Mouse (Mus musculus): Measurements from ENCODE around the gene Gucy2g. TPM values are rescaled to one million over a fixed set of nuclear protein-coding genes. Genes with fewer than 3 reads are reported as not detected.

Gucy2g gene
- polyA plus RNA-seq, 1 experiment from 2014 or later, result 0.17 TPM

- no peak overlapping the region for H3K4me2 ChIP-seq (replicated peaks; ENCODE audit: low read depth)
- H3K4me1 ChIP-seq (replicated peaks; ENCODE audit: control insufficient read depth, insufficient read depth, low read length), result no peaks in the 10 kb centered on the region
- TF ChIP-seq CTCF (IDR thresholded peaks at IDR 0.05; ENCODE audit: low read depth), result no peak
- no peak overlapping the region for H3K27ac ChIP-seq (ENCODE audit: low read depth, low read length)
- H3K27me3 ChIP-seq (replicated peaks; ENCODE audit: control insufficient read depth, insufficient read depth, low read length), result no peaks in the 10 kb centered on the region
- no peak for ATAC-seq
- H3K9me3 ChIP-seq (ENCODE audit: control insufficient read depth), result no peaks in the 10 kb centered on the region
- WGBS, result 75% methylated on average over 6 of the region's 6 CpGs
- no peaks in the 10 kb centered on the region for H3K36me3 ChIP-seq (ENCODE audit: control insufficient read depth, insufficient read depth)
- H3K4me3 ChIP-seq (ENCODE audit: low read depth, low read length), result no peak overlapping the region
- no peak overlapping the region for H3K9ac ChIP-seq (ENCODE audit: low read depth, low read length)
These were observed 19.8 kb downstream of the Gucy2g start for GRCm38 (mm10) chr19:55221208-55221607.

- Histone ChIP-seq H3K4me2 (replicated peaks; ENCODE audit: low read depth) (no peak overlapping the region), H3K27ac (ENCODE audit: low read depth, low read length) (no peak overlapping the region), H3K4me1 (replicated peaks; ENCODE audit: control insufficient read depth, insufficient read depth, low read length) (no peaks in the 10 kb centered on the region), H3K36me3 (ENCODE audit: control insufficient read depth, insufficient read depth) (no peaks in the 10 kb centered on the region), H3K9me3 (ENCODE audit: control insufficient read depth) (no peaks in the 10 kb centered on the region), H3K27me3 (replicated peaks; ENCODE audit: control insufficient read depth, insufficient read depth, low read length) (no peaks in the 10 kb centered on the region), H3K9ac (ENCODE audit: low read depth, low read length) (0 out of 2 replicates have a peak overlapping the region, but pooled peaks have one; percentile 18), H3K4me3 (ENCODE audit: low read depth, low read length) (no peak overlapping the region)
- no peak for ATAC-seq
- TF ChIP-seq CTCF (IDR thresholded peaks at IDR 0.05; ENCODE audit: low read depth), result no peak
- WGBS, result 68% methylated on average over 8 of the region's 8 CpGs
These were observed 21.7 kb downstream of the Gucy2g start for GRCm38 (mm10) chr19:55219359-55219758.

GRCm38 (mm10) chr19:55218741-55219221 is 22.3 kb downstream of the Gucy2g start:
- H3K27me3 ChIP-seq (replicated peaks; ENCODE audit: control insufficient read depth, insufficient read depth, low read length), result no peaks in the 10 kb centered on the region
- WGBS, result 23% methylated on average over 12 of the region's 12 CpGs
- ATAC-seq, result 0 out of 2 replicates have a peak, but pooled peaks have one; percentile 19

GRCm38 (mm10) chr19:55218192-55218739 is 22.8 kb downstream of the Gucy2g start:
- Histone ChIP-seq H3K27ac (ENCODE audit: low read depth, low read length) (no peak overlapping the region), H3K36me3 (ENCODE audit: control insufficient read depth, insufficient read depth) (no peaks in the 10 kb centered on the region), H3K4me2 (replicated peaks; ENCODE audit: low read depth) (peak overlapping the region; percentile 73), H3K4me3 (ENCODE audit: low read depth, low read length) (peak overlapping the region; percentile 37), H3K4me1 (replicated peaks; ENCODE audit: control insufficient read depth, insufficient read depth, low read length) (no peaks in the 10 kb centered on the region), H3K9ac (ENCODE audit: low read depth, low read length) (peak overlapping the region; percentile 18), H3K9me3 (ENCODE audit: control insufficient read depth) (no peaks in the 10 kb centered on the region), H3K27me3 (replicated peaks; ENCODE audit: control insufficient read depth, insufficient read depth, low read length) (no peaks in the 10 kb centered on the region)
- WGBS, result 3% methylated on average over 20 of the region's 20 CpGs
- TF ChIP-seq CTCF (IDR thresholded peaks at IDR 0.05; ENCODE audit: low read depth), result peak; percentile 88
- ATAC-seq, result peak; percentile 75

More at GRCm38 (mm10) chr19:55218741-55219221, 22.3 kb downstream of the Gucy2g start:
- H3K4me3 ChIP-seq (ENCODE audit: low read depth, low read length), result peak overlapping the region; percentile 37
- H3K9me3 ChIP-seq (ENCODE audit: control insufficient read depth), result no peaks in the 10 kb centered on the region
- no peak for TF ChIP-seq CTCF (IDR thresholded peaks at IDR 0.05; ENCODE audit: low read depth)
- no peak overlapping the region for H3K27ac ChIP-seq (ENCODE audit: low read depth, low read length)
- H3K4me1 ChIP-seq (replicated peaks; ENCODE audit: control insufficient read depth, insufficient read depth, low read length), result no peaks in the 10 kb centered on the region
- no peaks in the 10 kb centered on the region for H3K36me3 ChIP-seq (ENCODE audit: control insufficient read depth, insufficient read depth)
- peak overlapping the region; percentile 73 for H3K4me2 ChIP-seq (replicated peaks; ENCODE audit: low read depth)
- H3K9ac ChIP-seq (ENCODE audit: low read depth, low read length), result peak overlapping the region; percentile 18

GRCm38 (mm10) chr19:55217365-55217764 is 23.7 kb downstream of the Gucy2g start:
- H3K4me1 ChIP-seq (replicated peaks; ENCODE audit: control insufficient read depth, insufficient read depth, low read length), result no peaks in the 10 kb centered on the region
- H3K27me3 ChIP-seq (replicated peaks; ENCODE audit: control insufficient read depth, insufficient read depth, low read length), result no peaks in the 10 kb centered on the region
- no peaks in the 10 kb centered on the region for H3K36me3 ChIP-seq (ENCODE audit: control insufficient read depth, insufficient read depth)
- H3K4me3 ChIP-seq (ENCODE audit: low read depth, low read length), result no peak overlapping the region
- H3K9ac ChIP-seq (ENCODE audit: low read depth, low read length), result no peak overlapping the region
- no peak for ATAC-seq
- H3K4me2 ChIP-seq (replicated peaks; ENCODE audit: low read depth), result no peak overlapping the region
- no peak overlapping the region for H3K27ac ChIP-seq (ENCODE audit: low read depth, low read length)
- no peaks in the 10 kb centered on the region for H3K9me3 ChIP-seq (ENCODE audit: control insufficient read depth)
- no peak for TF ChIP-seq CTCF (IDR thresholded peaks at IDR 0.05; ENCODE audit: low read depth)
- WGBS, result 70% methylated on average over 9 of the region's 9 CpGs

- H3K4me2 ChIP-seq (replicated peaks; ENCODE audit: low read depth), result no peak overlapping the region
- H3K4me3 ChIP-seq (ENCODE audit: low read depth, low read length), result no peak overlapping the region
- no peaks in the 10 kb centered on the region for H3K36me3 ChIP-seq (ENCODE audit: control insufficient read depth, insufficient read depth)
- ATAC-seq, result no peak
- no peaks in the 10 kb centered on the region for H3K27me3 ChIP-seq (replicated peaks; ENCODE audit: control insufficient read depth, insufficient read depth, low read length)
- H3K9me3 ChIP-seq (ENCODE audit: control insufficient read depth), result no peaks in the 10 kb centered on the region
- no peak overlapping the region for H3K27ac ChIP-seq (ENCODE audit: low read depth, low read length)
- 90% methylated on average over 4 of the region's 4 CpGs for WGBS
- no peaks in the 10 kb centered on the region for H3K4me1 ChIP-seq (replicated peaks; ENCODE audit: control insufficient read depth, insufficient read depth, low read length)
- no peak overlapping the region for H3K9ac ChIP-seq (ENCODE audit: low read depth, low read length)
- TF ChIP-seq CTCF (IDR thresholded peaks at IDR 0.05; ENCODE audit: low read depth), result no peak
These were observed 24.2 kb downstream of the Gucy2g start for GRCm38 (mm10) chr19:55216876-55217275.
